Mouse (Mus musculus) G1E (cell line): ENCODE data around the gene Olfr5.

Source experiments
- CTCF ChIP-seq: IDR thresholded peaks from 2 replicates; pipeline ENCODE4 v1.5.1; 2012; ENCODE audit warnings: low read depth, low read length, inconsistent platforms, mixed read lengths
- GATA1 ChIP-seq: IDR thresholded peaks from 2 replicates; pipeline ENCODE4 v1.6.1; 2012; ENCODE audit warnings: borderline replicate concordance, low read length, inconsistent platforms, mixed read lengths

DNA sequence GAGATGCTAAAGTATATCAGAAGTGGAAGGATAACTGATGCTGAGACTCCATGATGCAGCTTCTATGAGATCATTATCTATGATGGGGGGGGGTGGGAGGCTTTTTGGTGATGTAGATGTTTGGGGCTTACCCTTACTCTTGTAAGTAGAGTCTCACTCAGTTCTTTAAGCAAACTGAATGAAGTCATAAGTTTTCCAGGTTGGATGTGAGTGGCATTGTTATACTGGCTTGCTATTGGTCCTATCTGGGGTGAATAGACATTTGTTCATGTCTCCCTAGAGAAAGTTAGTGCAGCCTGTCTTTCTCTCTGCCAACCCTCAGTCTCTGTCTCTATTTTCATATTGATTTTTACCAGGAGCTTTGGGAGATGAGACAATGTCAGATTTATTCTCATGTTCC is 30.9 kb downstream of the Olfr5 start, which contains the start of gene Olfr1336:
- TF ChIP-seq CTCF, result no peak
- TF ChIP-seq GATA1, result no peak
